ENCODE assay signal across 15 mouse cellular contexts in genomic region chr9:117298991-117299390, GRCm38 (mm10).
"Had no signal": no experiment of that assay in that cellular context is flagged by ENCODE, and none has a peak within 500 bp of the region (broad histone marks: within the 10 kb centered on the region; RNA-seq: fewer than 3 reads in every experiment).

No protein-coding gene starts in this region.

- H3K9me3 ChIP-seq: limb, embryonic 12.5 days; liver, embryonic 13.5 days; lung, embryonic 15.5 days; midbrain, embryonic 15.5 days; neural tube, embryonic 13.5 days had no signal

- H3K4me1 ChIP-seq: limb, embryonic 12.5 days; liver, embryonic 13.5 days; lung, embryonic 15.5 days; megakaryocyte, embryonic 14.5 days had no signal

- DNase-seq: kidney, postnatal 25 days; liver; liver, embryonic 13.5 days; liver, postnatal 0 days; lung, postnatal 14 days; right cerebral cortex, postnatal 25 days; thymus, postnatal 36 days had no signal

- H3K4me2 ChIP-seq: limb, embryonic 12.5 days; liver, embryonic 13.5 days; lung, embryonic 15.5 days; midbrain, embryonic 11.5 days; midbrain, embryonic 15.5 days; neural tube, embryonic 13.5 days had no signal

- H3K27me3 ChIP-seq: limb, embryonic 12.5 days; liver, embryonic 13.5 days; lung, embryonic 15.5 days; megakaryocyte, embryonic 14.5 days; neural tube, embryonic 13.5 days had no signal

- H3K4me3 ChIP-seq: left cerebral cortex, adult 2 months; limb, embryonic 12.5 days; liver, embryonic 13.5 days; lung, embryonic 15.5 days; megakaryocyte, embryonic 14.5 days; midbrain, embryonic 15.5 days; neural tube, embryonic 13.5 days had no signal

- H3K9ac ChIP-seq: limb, embryonic 12.5 days; liver, embryonic 13.5 days; liver, postnatal 0 days; lung, embryonic 15.5 days; midbrain, embryonic 15.5 days; neural tube, embryonic 13.5 days had no signal

- H3K27ac ChIP-seq: left cerebral cortex, adult 2 months; limb, embryonic 12.5 days; liver, embryonic 13.5 days; macrophage; midbrain, embryonic 15.5 days; neural tube, embryonic 13.5 days had no signal

- H3K36me3 ChIP-seq: limb, embryonic 12.5 days; liver, embryonic 13.5 days; lung, embryonic 15.5 days; midbrain, embryonic 15.5 days; neural tube, embryonic 13.5 days had no signal

- ATAC-seq: liver, postnatal 0 days; midbrain, embryonic 15.5 days had no signal
